Mouse (Mus musculus) testis, postnatal 10 days (tissue): ENCODE results near the gene Edc3.
A peak's percentile ranks its signal among the peaks of the same experiment; 100 is the strongest.
"Not testable (repeated sequence)": the region's sequence is repeated elsewhere in the genome, so short reads cannot be mapped to it uniquely, and the experiment has no call there.

Experiments used
- DNase-seq: peaks from one replicate; pipeline ENCODE4 v3.0.0; 2021; ENCODE audit warnings: low spot score

Edc3 gene

GRCm38 (mm10) chr9:57706496-57706895, 1.8 kb upstream of the Edc3 start:
- DNase-seq = no peak

GRCm38 (mm10) chr9:57708720-57709274, 457 bp downstream of the Edc3 start:
- DNase-seq = peak; percentile 75

GRCm38 (mm10) chr9:57710214-57710613, 1.9 kb downstream of the Edc3 start:
- DNase-seq = not testable (repeated sequence)

DNA sequence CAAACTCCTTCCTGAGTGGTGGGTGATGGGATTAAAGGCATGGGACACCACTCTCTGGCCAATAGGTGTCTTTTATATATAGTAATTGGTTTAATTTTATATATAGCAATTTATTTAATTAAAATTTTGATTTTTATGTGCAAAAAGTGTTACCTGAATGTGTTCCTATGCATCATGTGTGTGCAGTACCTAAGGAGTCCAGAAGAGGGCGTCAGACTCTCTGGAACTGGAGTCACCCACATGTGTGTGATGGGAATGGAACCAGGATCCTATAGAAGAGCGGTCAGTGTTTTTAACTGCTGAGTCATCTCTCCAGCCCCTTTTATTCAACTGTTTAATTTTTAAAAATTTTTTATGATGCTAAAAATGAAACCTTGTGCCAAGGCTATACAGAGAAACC, 3.9 kb downstream of the Edc3 start:
- no peak for DNase-seq

DNA sequence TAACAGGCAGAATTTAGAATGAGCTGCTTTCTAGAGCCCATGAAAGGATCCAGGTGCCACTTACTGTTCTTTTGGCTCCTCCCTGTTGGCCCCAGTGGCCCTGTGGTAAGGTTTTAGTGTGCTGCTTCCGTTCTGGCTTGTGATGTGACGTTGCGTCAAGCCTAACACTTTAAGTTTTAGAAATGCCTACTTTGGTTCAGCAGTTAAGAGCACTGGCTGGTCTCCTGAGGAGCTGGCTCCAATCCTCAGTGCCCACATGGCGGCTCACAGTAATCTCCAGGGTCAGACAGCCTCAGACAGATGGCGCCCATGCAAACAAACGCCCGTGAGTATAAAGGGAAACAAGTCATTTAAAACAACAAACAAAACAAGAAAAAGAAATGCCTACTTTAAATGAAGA, 10.1 kb downstream of the Edc3 start:
- no peak for DNase-seq

DNA sequence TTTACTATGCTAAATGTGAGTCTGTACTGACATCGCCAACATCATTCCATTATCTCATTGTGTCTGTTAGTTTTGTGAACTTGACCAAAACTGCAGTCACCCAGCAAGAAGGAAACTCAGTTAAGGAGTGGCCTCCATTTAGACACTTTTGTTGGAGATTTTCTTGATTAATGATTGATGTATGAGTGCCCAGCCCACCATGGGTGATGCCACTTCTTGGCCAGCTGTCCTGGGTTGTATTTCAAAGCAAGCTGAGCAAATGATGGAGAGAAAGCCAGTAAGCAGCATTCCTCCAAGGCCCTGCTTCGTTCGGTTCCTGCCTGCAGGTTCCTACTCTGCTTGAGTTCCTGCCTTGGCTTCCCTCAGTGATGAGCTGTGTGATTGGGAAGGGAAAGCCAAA, 12.4 kb downstream of the Edc3 start:
- no peak for DNase-seq

- DNase-seq = no peak
These were observed 14.0 kb downstream of the Edc3 start for GRCm38 (mm10) chr9:57722371-57722770.

GRCm38 (mm10) chr9:57723315-57723715, 15.0 kb downstream of the Edc3 start:
- DNase-seq = peak; percentile 63

GRCm38 (mm10) chr9:57723796-57724195, 15.5 kb downstream of the Edc3 start:
- no peak for DNase-seq

GRCm38 (mm10) chr9:57724701-57725100, 16.4 kb downstream of the Edc3 start:
- no peak for DNase-seq

- no peak for DNase-seq
These were observed 20.0 kb downstream of the Edc3 start for GRCm38 (mm10) chr9:57728312-57728711.

GRCm38 (mm10) chr9:57733606-57734005, 25.3 kb downstream of the Edc3 start:
- no peak for DNase-seq

GRCm38 (mm10) chr9:57739863-57740262, 31.5 kb downstream of the Edc3 start:
- DNase-seq = no peak

GRCm38 (mm10) chr9:57744462-57745091, 36.2 kb downstream of the Edc3 start:
- no peak for DNase-seq

- DNase-seq = no peak
These were observed 38.7 kb downstream of the Edc3 start for GRCm38 (mm10) chr9:57747067-57747466.

- no peak for DNase-seq
These were observed 39.8 kb downstream of the Edc3 start for GRCm38 (mm10) chr9:57748137-57748536.

DNA sequence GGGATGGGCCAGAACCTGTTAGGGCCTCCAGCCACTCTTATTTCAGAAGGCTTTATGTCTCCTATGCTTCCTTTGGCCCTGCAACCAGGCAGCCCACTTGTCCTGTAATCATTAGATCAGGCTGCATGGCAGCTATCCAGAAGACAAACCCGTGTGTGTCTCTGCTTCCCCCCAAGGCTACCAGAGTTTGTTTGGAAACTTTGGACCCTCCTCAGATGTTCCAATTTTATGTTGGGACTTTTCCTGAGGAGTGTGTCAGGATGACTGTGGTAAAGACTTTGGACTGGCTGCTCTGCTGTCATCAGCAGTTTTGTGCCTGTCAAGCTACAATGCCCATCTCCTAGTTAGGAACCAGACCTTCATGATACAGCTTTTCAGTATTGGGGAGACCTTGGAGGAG, 40.5 kb downstream of the Edc3 start:
- DNase-seq = no peak

DNA sequence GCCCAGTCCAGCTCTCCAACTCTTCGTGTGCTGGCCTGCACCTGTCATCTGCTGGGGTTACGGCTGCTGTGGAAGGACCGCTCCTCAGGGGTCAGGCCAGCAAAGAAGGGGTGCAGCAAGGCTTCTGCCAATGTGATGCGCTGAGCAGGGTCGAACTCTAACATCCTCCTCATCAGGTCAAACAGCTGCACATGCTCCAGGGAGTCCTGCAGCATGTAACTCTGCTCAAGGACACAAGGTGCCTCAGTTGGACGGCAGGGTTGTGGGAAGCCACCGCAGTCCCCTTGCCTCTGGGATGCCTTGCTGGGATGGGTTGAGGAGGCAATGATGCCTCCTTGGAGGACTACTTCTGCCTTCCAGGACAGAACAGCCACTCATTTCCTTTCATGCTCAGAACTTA, 42.6 kb downstream of the Edc3 start:
- DNase-seq = no peak

- no peak for DNase-seq
These were observed 49.2 kb downstream of the Edc3 start for GRCm38 (mm10) chr9:57757578-57757977.

- DNase-seq = no peak
These were observed 50.2 kb downstream of the Edc3 start for GRCm38 (mm10) chr9:57758528-57758927.

- DNase-seq = peak; percentile 83
These were observed 50.9 kb downstream of the Edc3 start for GRCm38 (mm10) chr9:57759289-57759688.

DNA sequence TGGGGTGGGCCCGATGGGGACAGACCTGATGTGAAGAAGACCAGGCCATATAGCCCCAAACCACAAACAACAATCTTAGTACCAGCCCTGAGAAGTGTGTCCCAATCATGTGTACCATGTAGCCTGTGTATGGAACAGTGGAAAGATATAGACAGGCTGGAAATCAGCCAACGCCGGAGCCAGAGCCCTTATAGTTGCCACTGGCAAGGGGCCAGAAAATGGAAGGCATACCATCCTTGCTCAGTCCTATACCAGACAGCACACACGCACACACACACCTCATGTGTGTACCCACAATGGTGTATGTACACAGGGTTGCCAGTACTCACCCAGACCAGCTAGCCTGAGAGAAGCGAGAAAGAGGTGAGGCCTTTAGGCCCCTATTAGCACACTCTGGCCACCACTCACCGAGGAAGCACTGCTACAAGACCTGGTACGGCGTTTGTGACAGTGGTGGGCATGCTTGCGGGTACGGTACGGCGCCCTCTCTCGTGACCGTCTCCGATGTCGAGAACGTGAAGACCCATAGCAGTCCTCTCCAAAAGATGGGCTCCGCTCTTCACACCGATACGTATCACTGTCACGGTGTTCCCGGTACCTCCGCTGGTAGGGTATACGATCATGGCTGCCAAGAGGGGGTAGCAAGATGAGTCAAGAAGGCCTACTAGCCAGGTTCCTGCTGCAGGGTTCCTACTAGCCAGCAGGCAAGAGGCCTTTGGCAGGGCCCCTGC, 52.2 kb downstream of the Edc3 start:
- DNase-seq = peak; percentile 60
